Mouse (Mus musculus) hindbrain, embryonic 13.5 days (tissue): Measurements from ENCODE around the gene Dock1. TPM values are rescaled to one million over a fixed set of nuclear protein-coding genes. Genes with fewer than 3 reads are reported as not detected.

Source experiments
- ATAC-seq: fragments of 200-750 bp; cut with Nextera tagmentation; 2 replicates; pipeline ENCODE4 v1.8.0; 2017; ENCODE audit warnings: moderate TSS enrichment; ENCODE audit not compliant: low FRiP score
- H3K27ac ChIP-seq: fragments of 300-500 bp; sonication (generic); 2 replicates; pipeline ENCODE4 v1.5.1; 2015; ENCODE audit warnings: inconsistent platforms, mild to moderate bottlenecking, moderate library complexity
- H3K27me3 ChIP-seq: fragments of 300-500 bp; sonication (generic); 2 replicates; pipeline ENCODE4 v1.6.1; 2015; ENCODE audit warnings: mild to moderate bottlenecking, inconsistent platforms
- H3K36me3 ChIP-seq: fragments of 300-500 bp; sonication (generic); 2 replicates; pipeline ENCODE4 v1.6.1; 2015; ENCODE audit warnings: mild to moderate bottlenecking, inconsistent platforms
- H3K4me1 ChIP-seq: fragments of 300-500 bp; sonication (generic); replicated peaks from 2 replicates; pipeline ENCODE4 v1.6.1; 2015; ENCODE audit warnings: inconsistent platforms
- H3K4me2 ChIP-seq: fragments of 300-500 bp; sonication (generic); 2 replicates; pipeline ENCODE4 v1.6.1; 2015; ENCODE audit warnings: inconsistent platforms, mild to moderate bottlenecking, moderate library complexity
- H3K4me3 ChIP-seq: fragments of 300-500 bp; sonication (generic); 2 replicates; pipeline ENCODE4 v1.5.1; 2015; ENCODE audit warnings: mild to moderate bottlenecking, inconsistent platforms
- H3K9ac ChIP-seq: fragments of 300-500 bp; sonication (generic); 2 replicates; pipeline ENCODE4 v1.6.1; 2015; ENCODE audit warnings: mild to moderate bottlenecking, inconsistent platforms
- H3K9me3 ChIP-seq: fragments of 300-500 bp; sonication (generic); 2 replicates; pipeline ENCODE4 v1.6.1; 2016; ENCODE audit warnings: inconsistent platforms
- WGBS: fragments of 180-500 bp; shearing (Covaris S2); methylation state at CpG from one replicate; pipeline ENCODE4 v1.1.7; 2015; 5-methylcytosine and 5-hydroxymethylcytosine counted together
- polyA plus RNA-seq: library from polyadenylated mRNA; unstranded; fragments of >200 nt; fragmentation: Nextera tagmentation; extraction: Ambion mirVana; gene quantifications from 2 replicates; pipeline ENCODE4 v1.2.1, GENCODE M21; 2015

The Dock1 gene
- polyA plus RNA-seq, 1 experiment from 2014 or later, result 9.4 TPM

DNA sequence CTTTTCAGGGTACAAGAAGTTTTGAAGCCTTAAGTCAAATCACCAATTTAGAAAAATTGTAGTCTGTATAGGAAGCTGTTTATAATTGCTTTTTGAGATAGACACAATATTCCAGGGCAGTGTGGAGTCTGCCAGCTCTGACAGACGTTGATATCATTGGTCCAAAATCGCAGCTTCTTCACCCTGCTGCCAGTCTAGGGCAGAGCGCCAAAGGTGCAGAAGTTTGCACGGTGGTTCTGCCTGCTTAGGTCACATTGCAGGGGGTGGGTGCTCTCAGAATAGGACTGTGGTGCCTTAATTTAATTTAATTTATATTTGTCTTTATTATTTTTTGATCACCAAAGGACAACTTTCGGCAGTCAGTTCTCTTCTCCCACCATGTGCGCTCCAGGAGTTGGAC is 288.6 kb downstream of the Dock1 start:
- Histone ChIP-seq H3K27ac (no peak overlapping the region), H3K4me3 (no peak overlapping the region), H3K4me1 (no peaks in the 10 kb centered on the region), H3K9ac (no peak overlapping the region), H3K4me2 (no peak overlapping the region), H3K27me3 (no peaks in the 10 kb centered on the region), H3K9me3 (no peaks in the 10 kb centered on the region), H3K36me3 (no peaks in the 10 kb centered on the region)
- WGBS, result 90% methylated on average over 6 of the region's 6 CpGs
- ATAC-seq, result no peak

DNA sequence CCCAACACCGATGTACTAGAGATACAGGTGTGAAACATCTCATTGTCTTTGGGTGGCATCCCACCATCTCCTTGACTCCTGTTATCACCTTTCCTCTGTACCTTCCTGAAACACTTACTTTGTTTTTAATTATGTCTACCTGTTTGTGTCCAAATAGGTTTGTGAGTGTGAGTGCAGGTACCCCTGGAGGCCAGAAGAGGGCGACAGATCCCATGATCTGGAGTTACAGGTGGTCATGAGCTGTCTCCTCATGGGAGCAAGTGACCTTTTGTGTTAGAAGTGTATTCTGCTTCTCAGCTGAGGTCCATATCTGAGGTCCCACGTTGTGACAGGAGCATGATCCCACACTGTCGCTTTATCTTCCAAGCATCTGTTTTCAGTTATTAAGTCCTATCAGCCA is 290.4 kb downstream of the Dock1 start:
- H3K4me2 ChIP-seq, result no peak overlapping the region
- H3K9me3 ChIP-seq, result no peaks in the 10 kb centered on the region
- WGBS, result 69% methylated on average over 4 of the region's 4 CpGs
- H3K9ac ChIP-seq, result no peak overlapping the region
- H3K27ac ChIP-seq, result no peak overlapping the region
- ATAC-seq, result no peak
- H3K4me3 ChIP-seq, result no peak overlapping the region
- no peaks in the 10 kb centered on the region for H3K36me3 ChIP-seq
- no peaks in the 10 kb centered on the region for H3K27me3 ChIP-seq
- no peaks in the 10 kb centered on the region for H3K4me1 ChIP-seq

DNA sequence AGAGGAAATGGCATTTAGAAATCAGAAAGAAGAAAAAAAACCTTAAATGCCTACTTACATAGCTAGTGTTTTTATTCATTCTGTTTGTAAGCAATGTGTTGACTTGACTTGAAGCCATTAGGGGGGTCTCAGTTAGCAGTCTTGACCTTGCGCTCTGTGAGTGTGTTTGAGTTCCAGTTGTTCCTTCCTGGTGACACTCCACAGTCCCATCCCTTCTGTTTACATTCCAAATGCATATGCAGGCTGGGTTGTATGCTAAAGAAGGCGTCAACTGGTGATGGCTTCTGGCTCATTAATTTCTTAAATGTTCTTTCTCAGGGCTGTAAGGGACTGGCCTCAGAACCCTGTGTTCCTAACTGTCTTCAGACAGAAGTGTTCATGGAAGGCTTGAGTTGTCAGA is 291.2 kb downstream of the Dock1 start:
- Histone ChIP-seq H3K9me3 (no peaks in the 10 kb centered on the region), H3K9ac (no peak overlapping the region), H3K4me3 (no peak overlapping the region), H3K4me1 (no peaks in the 10 kb centered on the region), H3K36me3 (no peaks in the 10 kb centered on the region), H3K27me3 (no peaks in the 10 kb centered on the region), H3K4me2 (no peak overlapping the region), H3K27ac (no peak overlapping the region)
- ATAC-seq, result no peak
- WGBS, result 75% methylated on average over 2 of the region's 2 CpGs

DNA sequence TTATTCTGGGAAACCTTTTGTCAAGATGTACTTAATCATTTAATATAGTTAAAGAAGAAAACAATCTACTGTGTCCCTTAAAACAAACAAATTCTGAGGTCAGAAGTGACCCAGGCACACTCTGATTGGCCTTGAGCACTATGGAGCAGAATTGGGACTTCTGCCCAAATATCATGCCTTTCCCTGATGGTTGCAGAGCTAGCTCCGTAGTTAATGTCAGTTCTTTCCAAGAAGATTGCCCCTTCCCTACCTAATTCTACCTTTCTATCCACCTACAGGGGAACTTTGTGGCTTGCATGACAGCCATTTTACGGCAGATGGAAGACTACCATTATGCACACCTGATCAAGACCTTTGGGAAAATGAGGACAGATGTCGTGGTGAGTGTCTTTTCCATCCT is 319.8 kb downstream of the Dock1 start:
- no peaks in the 10 kb centered on the region for H3K27me3 ChIP-seq
- ATAC-seq, result no peak
- 90% methylated on average over 3 of the region's 3 CpGs for WGBS
- no peaks in the 10 kb centered on the region for H3K9me3 ChIP-seq
- no peak overlapping the region for H3K4me3 ChIP-seq
- no peak overlapping the region for H3K9ac ChIP-seq
- peaks cover 6% of the 10 kb centered on the region; the same call in 1 of the 2 replicates for H3K4me1 ChIP-seq
- no peak overlapping the region for H3K4me2 ChIP-seq
- H3K27ac ChIP-seq, result no peak overlapping the region
- H3K36me3 ChIP-seq, result no peaks in the 10 kb centered on the region

DNA sequence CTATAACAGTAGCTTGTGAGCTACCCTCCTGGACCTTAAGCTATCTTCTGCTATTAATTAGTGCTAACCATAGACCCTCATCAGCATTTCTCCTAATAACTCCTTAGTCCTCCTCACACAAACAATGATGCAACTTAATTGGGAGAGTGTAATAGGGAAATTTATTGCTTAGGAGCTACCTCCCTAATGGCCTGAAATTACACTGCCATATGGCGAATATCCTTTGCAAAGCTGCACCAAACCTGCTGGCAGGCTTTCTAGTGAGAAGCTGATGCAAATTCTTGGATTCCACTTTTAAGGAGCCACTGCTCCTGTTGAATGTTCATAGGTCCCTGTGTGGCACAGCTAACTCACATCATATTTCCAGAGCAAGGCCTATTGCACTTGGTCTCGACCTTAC is 320.5 kb downstream of the Dock1 start:
- Histone ChIP-seq H3K4me1 (peaks cover 6% of the 10 kb centered on the region; the same call in 1 of the 2 replicates), H3K9ac (no peak overlapping the region), H3K4me2 (no peak overlapping the region), H3K9me3 (no peaks in the 10 kb centered on the region), H3K4me3 (no peak overlapping the region), H3K27ac (no peak overlapping the region), H3K36me3 (no peaks in the 10 kb centered on the region), H3K27me3 (no peaks in the 10 kb centered on the region)
- ATAC-seq, result no peak
- WGBS, result 76% methylated on average over 2 of the region's 2 CpGs

DNA sequence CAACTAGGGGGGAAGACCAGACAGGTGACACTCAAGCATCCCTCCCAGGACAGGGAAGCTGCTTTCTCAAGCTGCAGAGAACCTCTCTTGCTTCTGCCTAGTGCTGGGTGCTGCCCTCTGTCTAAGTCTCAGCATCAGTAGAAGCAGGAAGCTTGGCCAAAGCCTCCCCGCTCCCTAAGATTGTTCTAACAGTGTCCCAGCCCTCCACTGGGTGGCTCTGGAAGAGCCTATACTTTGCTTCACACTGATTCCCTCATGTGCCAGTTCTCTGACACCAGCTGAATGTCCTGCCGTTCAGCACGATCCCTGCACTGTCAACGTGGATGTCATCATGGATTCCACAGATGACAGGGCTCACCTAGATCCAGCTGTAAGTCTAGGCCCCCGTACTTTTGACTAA is 324.5 kb downstream of the Dock1 start:
- Histone ChIP-seq H3K27ac (peak overlapping the region; percentile 60; the same call in 1 of the 2 replicates), H3K4me2 (no peak overlapping the region), H3K27me3 (no peaks in the 10 kb centered on the region), H3K4me1 (peaks cover 6% of the 10 kb centered on the region; the same call in 1 of the 2 replicates), H3K4me3 (no peak overlapping the region), H3K9ac (no peak overlapping the region), H3K36me3 (no peaks in the 10 kb centered on the region), H3K9me3 (no peaks in the 10 kb centered on the region)
- WGBS, result 81% methylated on average over 5 of the region's 5 CpGs
- no peak for ATAC-seq

DNA sequence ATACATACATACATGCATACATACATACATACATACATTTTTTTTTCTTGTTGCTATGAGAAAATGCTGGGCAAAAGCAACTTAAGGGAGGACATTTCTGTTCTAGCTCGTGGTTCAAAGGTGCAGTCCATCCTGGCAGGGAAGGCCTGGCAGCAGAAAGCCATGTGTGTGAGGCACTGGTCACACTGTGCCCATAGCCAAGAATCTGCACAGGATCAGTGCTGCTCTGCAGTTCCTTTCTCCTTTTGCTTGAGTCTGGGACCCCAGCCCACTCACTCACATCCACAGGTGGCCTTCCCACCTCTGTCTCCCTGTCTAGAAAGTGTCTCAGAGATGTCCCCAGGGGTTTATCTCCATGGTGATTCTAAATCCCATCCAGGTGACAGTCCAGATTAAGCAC is 331.8 kb downstream of the Dock1 start:
- Histone ChIP-seq H3K4me1 (0 out of 2 replicates have a peak, but pooled peaks cover 3% of the 10 kb centered on the region), H3K9me3 (no peaks in the 10 kb centered on the region), H3K4me2 (no peak overlapping the region), H3K36me3 (no peaks in the 10 kb centered on the region), H3K27me3 (no peaks in the 10 kb centered on the region), H3K9ac (no peak overlapping the region), H3K27ac (no peak overlapping the region), H3K4me3 (no peak overlapping the region)
- WGBS, result 94% methylated on average over 1 of the region's 1 CpGs
- ATAC-seq, result no peak

DNA sequence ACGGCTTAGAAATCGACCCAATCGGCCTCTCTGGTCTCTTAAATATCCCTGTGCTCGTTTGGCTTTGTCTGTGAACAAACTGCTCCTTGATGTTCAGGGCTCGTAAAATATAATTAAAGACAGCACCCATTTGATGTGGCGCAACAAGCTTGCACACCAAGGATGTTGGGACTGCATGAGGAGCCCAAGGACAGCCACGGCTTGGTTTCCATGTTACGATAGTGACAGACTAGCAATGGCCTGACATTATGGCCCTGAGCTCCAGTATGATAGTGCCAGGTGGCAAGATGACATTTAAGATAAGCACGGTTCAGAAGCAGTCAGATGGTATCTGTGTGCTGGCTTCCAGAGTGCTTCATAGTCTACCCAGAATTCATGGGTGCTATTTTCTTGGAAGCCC is 332.4 kb downstream of the Dock1 start:
- WGBS, result 80% methylated on average over 9 of the region's 9 CpGs
- H3K4me2 ChIP-seq, result no peak overlapping the region
- no peak overlapping the region for H3K4me3 ChIP-seq
- H3K27me3 ChIP-seq, result no peaks in the 10 kb centered on the region
- ATAC-seq, result no peak
- no peaks in the 10 kb centered on the region for H3K9me3 ChIP-seq
- H3K36me3 ChIP-seq, result no peaks in the 10 kb centered on the region
- H3K4me1 ChIP-seq, result 0 out of 2 replicates have a peak, but pooled peaks cover 3% of the 10 kb centered on the region
- H3K9ac ChIP-seq, result no peak overlapping the region
- H3K27ac ChIP-seq, result no peak overlapping the region

DNA sequence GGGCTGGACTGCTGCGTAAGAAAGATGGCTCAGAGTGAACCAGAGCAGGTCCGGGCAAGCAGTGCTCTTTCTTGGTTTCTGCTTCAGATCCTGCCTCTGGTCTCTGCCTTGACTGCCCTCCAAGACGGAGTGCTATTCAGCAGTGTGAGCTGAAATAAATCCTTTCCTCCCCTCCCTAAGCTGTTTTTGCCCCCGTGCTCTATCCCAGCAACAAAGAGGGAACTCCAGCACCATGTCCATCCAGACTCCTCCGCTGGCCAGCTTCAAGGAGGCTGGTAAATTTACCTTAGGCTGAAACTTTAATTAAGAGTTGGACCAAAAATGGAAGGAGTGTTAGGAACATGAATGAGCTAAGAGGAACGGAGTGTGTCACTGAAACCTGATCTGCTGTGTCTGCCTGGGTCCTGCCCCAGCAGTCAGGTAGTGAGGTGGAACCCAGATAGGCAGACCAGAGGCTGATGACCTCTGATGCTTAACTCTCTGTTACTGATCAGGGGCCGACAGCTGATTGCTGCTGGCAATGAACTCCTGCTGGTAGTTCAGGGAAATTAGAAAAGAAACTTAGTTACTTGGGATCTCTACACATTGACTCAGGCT is 335.6 kb downstream of the Dock1 start:
- Histone ChIP-seq H3K9me3 (no peaks in the 10 kb centered on the region), H3K36me3 (no peaks in the 10 kb centered on the region), H3K27me3 (no peaks in the 10 kb centered on the region), H3K4me2 (no peak overlapping the region), H3K9ac (no peak overlapping the region), H3K27ac (no peak overlapping the region), H3K4me3 (no peak overlapping the region), H3K4me1 (0 out of 2 replicates have a peak, but pooled peaks cover 3% of the 10 kb centered on the region)
- 69% methylated on average over 7 of the region's 7 CpGs for WGBS
- ATAC-seq, result no peak

DNA sequence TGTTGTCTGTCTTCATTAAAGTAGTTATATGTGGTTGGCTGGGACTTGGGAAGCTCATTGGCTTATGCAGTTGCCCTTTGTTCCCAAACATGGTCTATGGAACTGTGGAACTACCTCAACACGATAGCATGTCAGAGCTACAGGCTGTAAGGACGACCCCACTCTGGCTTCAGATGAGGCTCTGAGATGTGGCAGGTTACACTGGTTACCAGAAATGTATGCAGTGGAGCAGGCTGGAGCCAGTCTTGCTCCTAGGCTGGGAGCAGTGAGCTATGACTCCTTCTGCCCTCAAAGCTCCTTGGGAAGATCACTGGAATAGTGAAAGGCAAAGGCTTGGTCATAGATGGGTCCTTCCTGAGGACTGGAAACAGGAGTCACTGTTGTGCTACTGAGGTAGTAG is 337.6 kb downstream of the Dock1 start:
- H3K36me3 ChIP-seq, result no peaks in the 10 kb centered on the region
- H3K9ac ChIP-seq, result no peak overlapping the region
- no peaks in the 10 kb centered on the region for H3K9me3 ChIP-seq
- no peak for ATAC-seq
- H3K4me1 ChIP-seq, result no peaks in the 10 kb centered on the region
- no peaks in the 10 kb centered on the region for H3K27me3 ChIP-seq
- H3K4me3 ChIP-seq, result no peak overlapping the region
- H3K4me2 ChIP-seq, result no peak overlapping the region
- H3K27ac ChIP-seq, result no peak overlapping the region
- 92% methylated on average over 2 of the region's 2 CpGs for WGBS

DNA sequence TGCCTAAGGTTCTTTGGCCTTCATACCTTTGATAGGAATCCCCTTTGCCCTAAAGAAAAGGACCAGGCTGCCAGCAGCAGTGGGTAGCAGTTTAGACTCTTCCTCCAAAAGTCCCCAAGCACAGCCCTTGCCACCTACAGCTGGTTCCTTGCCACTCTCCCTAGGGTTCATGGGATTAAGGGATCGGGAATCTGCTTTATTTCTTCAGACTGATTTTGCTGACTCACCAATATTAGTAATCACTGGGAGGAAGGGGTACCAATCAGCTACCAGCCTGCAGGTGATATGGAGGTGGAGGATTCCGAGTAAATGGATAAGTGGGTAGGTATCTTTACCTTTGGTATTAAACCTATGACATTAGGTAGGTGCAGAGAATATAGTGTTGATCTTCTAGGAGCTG is 340.5 kb downstream of the Dock1 start:
- no peak overlapping the region for H3K4me2 ChIP-seq
- no peaks in the 10 kb centered on the region for H3K4me1 ChIP-seq
- H3K9me3 ChIP-seq, result no peaks in the 10 kb centered on the region
- ATAC-seq, result no peak
- H3K27ac ChIP-seq, result no peak overlapping the region
- WGBS, result 91% methylated on average over 2 of the region's 2 CpGs
- H3K36me3 ChIP-seq, result no peaks in the 10 kb centered on the region
- no peaks in the 10 kb centered on the region for H3K27me3 ChIP-seq
- H3K4me3 ChIP-seq, result no peak overlapping the region
- no peak overlapping the region for H3K9ac ChIP-seq

DNA sequence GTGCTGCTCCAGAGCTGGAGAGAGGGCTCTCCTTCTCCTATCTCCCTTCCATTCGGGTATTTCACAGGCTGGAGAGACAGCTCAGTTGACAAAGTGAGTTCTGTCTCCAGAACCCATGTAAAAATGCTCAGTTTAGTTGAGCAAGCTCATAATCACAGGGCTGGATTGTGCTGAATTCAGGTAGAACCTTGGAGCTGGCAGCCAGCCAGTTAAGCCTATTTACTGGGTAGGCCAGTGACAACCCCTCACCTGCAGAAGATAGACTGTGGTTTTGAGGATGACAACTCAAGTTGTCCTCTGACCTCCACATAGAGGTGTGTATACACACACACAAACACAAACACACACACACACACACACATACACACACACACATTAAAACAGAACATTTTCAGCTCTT is 347.1 kb downstream of the Dock1 start:
- H3K27ac ChIP-seq, result no peak overlapping the region
- H3K9ac ChIP-seq, result no peak overlapping the region
- WGBS, result 87% methylated on average over 1 of the region's 1 CpGs
- H3K4me3 ChIP-seq, result no peak overlapping the region
- no peak for ATAC-seq
- no peaks in the 10 kb centered on the region for H3K27me3 ChIP-seq
- H3K36me3 ChIP-seq, result no peaks in the 10 kb centered on the region
- H3K4me1 ChIP-seq, result no peaks in the 10 kb centered on the region
- H3K4me2 ChIP-seq, result no peak overlapping the region
- H3K9me3 ChIP-seq, result no peaks in the 10 kb centered on the region

DNA sequence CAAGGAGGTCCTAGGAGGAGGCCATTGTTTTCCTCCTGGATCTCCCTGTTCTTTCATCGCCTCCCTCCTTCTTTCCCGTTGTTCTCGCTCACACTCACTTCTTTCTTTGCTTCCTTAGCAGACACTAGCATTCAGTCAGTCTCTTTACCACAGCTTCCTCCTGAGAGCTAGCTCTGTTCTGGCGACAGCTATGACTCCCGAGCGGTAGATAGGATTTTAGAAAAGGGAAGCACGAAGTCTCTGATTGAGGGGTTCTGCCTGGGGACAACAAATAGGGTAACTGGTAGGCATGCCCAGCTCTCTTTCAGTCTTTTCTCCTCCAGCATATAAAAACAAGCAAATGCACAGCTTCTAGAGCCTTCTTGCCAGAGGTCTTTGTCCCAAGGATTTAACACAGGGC is 350.3 kb downstream of the Dock1 start:
- H3K9me3 ChIP-seq, result no peaks in the 10 kb centered on the region
- no peaks in the 10 kb centered on the region for H3K36me3 ChIP-seq
- no peak overlapping the region for H3K4me3 ChIP-seq
- ATAC-seq, result no peak
- H3K4me2 ChIP-seq, result no peak overlapping the region
- 72% methylated on average over 7 of the region's 7 CpGs for WGBS
- H3K4me1 ChIP-seq, result no peaks in the 10 kb centered on the region
- no peak overlapping the region for H3K9ac ChIP-seq
- H3K27me3 ChIP-seq, result no peaks in the 10 kb centered on the region
- no peak overlapping the region for H3K27ac ChIP-seq
